8 mouse cellular contexts compared by ENCODE assay signal in genomic region chr11:108222616-108223015, GRCm38 (mm10).
DNase-seq lines count a peak whose midpoint lies in the region; ATAC-seq and TF ChIP-seq lines count a peak whose summit lies in the region.

No protein-coding gene starts in this region.

- TF ChIP-seq CTCF in stomach, postnatal 0 days (IDR thresholded peaks at IDR 0.05; ENCODE audit: low read depth): no peak

- H3K36me3 ChIP-seq in forebrain, embryonic 10.5 days (replicated peaks): no peaks in the 10 kb centered on the region
- H3K36me3 ChIP-seq in forebrain, embryonic 11.5 days (ENCODE audit: control insufficient read depth, insufficient read depth, low read length): no peaks in the 10 kb centered on the region
- no peaks in the 10 kb centered on the region for H3K36me3 ChIP-seq in stomach, embryonic 15.5 days
- no peaks in the 10 kb centered on the region for H3K36me3 ChIP-seq in stomach, postnatal 0 days (ENCODE audit: control insufficient read depth, insufficient read depth, low read length)
- H3K36me3 ChIP-seq in liver, embryonic 16.5 days (ENCODE audit: control insufficient read depth, insufficient read depth): no peaks in the 10 kb centered on the region
- no peaks in the 10 kb centered on the region for H3K36me3 ChIP-seq in splenic B cell, adult 2 months (ENCODE audit: control insufficient read depth, insufficient read depth, low read length, poor library complexity, severe bottlenecking)

- H3K9ac ChIP-seq in forebrain, embryonic 11.5 days (ENCODE audit: low read length): no peak overlapping the region
- no peak overlapping the region for H3K9ac ChIP-seq in stomach, embryonic 15.5 days
- H3K9ac ChIP-seq in stomach, postnatal 0 days (ENCODE audit: low read length): no peak overlapping the region
- no peak overlapping the region for H3K9ac ChIP-seq in liver, embryonic 16.5 days (ENCODE audit: low read depth, low read length)

- no peak overlapping the region for H3K4me3 ChIP-seq in forebrain, embryonic 10.5 days
- no peak overlapping the region for H3K4me3 ChIP-seq in forebrain, embryonic 11.5 days (ENCODE audit: low read depth, low read length)
- H3K4me3 ChIP-seq in stomach, embryonic 15.5 days (replicated peaks): no peak overlapping the region
- no peak overlapping the region for H3K4me3 ChIP-seq in stomach, postnatal 0 days (ENCODE audit: low read depth, low read length)
- H3K4me3 ChIP-seq in liver, embryonic 16.5 days (ENCODE audit: low read depth, low read length): no peak overlapping the region

- no peaks in the 10 kb centered on the region for H3K27me3 ChIP-seq in forebrain, embryonic 10.5 days (ENCODE audit: poor library complexity, severe bottlenecking)
- no peaks in the 10 kb centered on the region for H3K27me3 ChIP-seq in forebrain, embryonic 11.5 days (ENCODE audit: control insufficient read depth, insufficient read depth, low read length)
- no peaks in the 10 kb centered on the region for H3K27me3 ChIP-seq in stomach, embryonic 15.5 days (replicated peaks)
- H3K27me3 ChIP-seq in stomach, postnatal 0 days (ENCODE audit: control insufficient read depth, insufficient read depth, low read length): no peaks in the 10 kb centered on the region
- H3K27me3 ChIP-seq in liver, embryonic 16.5 days (ENCODE audit: control insufficient read depth, insufficient read depth, low read depth, low read length): no peaks in the 10 kb centered on the region
- H3K27me3 ChIP-seq in splenic B cell, adult 2 months (ENCODE audit: control insufficient read depth, insufficient read depth, low read length, poor library complexity, severe bottlenecking): no peaks in the 10 kb centered on the region

- H3K4me2 ChIP-seq in forebrain, embryonic 11.5 days (ENCODE audit: low read depth, low read length, severe bottlenecking): no peak overlapping the region
- H3K4me2 ChIP-seq in stomach, embryonic 15.5 days: no peak overlapping the region
- H3K4me2 ChIP-seq in stomach, postnatal 0 days (replicated peaks; ENCODE audit: low read depth): no peak overlapping the region
- peak overlapping the region; percentile 20; the same call in 1 of the 2 replicates for H3K4me2 ChIP-seq in liver, embryonic 16.5 days (ENCODE audit: low read depth, low read length)

- H3K9me3 ChIP-seq in forebrain, embryonic 10.5 days: no peaks in the 10 kb centered on the region
- H3K9me3 ChIP-seq in forebrain, embryonic 11.5 days (ENCODE audit: control insufficient read depth, low read length): no peaks in the 10 kb centered on the region
- no peaks in the 10 kb centered on the region for H3K9me3 ChIP-seq in stomach, embryonic 15.5 days
- H3K9me3 ChIP-seq in stomach, postnatal 0 days (ENCODE audit: control insufficient read depth, low read length): no peaks in the 10 kb centered on the region
- H3K9me3 ChIP-seq in liver, embryonic 16.5 days (replicated peaks; ENCODE audit: control insufficient read depth, low read length): no peaks in the 10 kb centered on the region

- peaks cover 27% of the 10 kb centered on the region for H3K4me1 ChIP-seq in forebrain, embryonic 10.5 days
- no peaks in the 10 kb centered on the region for H3K4me1 ChIP-seq in forebrain, embryonic 11.5 days (replicated peaks; ENCODE audit: control insufficient read depth, insufficient read depth, low read length)
- peaks cover 12% of the 10 kb centered on the region; the same call in 1 of the 2 replicates for H3K4me1 ChIP-seq in stomach, embryonic 15.5 days
- H3K4me1 ChIP-seq in stomach, postnatal 0 days (replicated peaks; ENCODE audit: control insufficient read depth, insufficient read depth): no peaks in the 10 kb centered on the region
- no peaks in the 10 kb centered on the region; the same call in none of the 2 replicates for H3K4me1 ChIP-seq in liver, embryonic 16.5 days (ENCODE audit: control insufficient read depth, low read depth, low read length)

- no peak for ATAC-seq in forebrain, embryonic 11.5 days (replicated peaks; ENCODE audit: low FRiP score)
- ATAC-seq in stomach, embryonic 15.5 days (ENCODE audit: insufficient read depth, low FRiP score, low read depth): no peak
- no peak for ATAC-seq in stomach, postnatal 0 days (ENCODE audit: low FRiP score, low TSS enrichment)
- peak; percentile 56 for ATAC-seq in liver, embryonic 16.5 days (ENCODE audit: low read depth)

- peak overlapping the region; percentile 3; the same call in 1 of the 2 replicates for H3K27ac ChIP-seq in forebrain, embryonic 10.5 days
- H3K27ac ChIP-seq in forebrain, embryonic 11.5 days (ENCODE audit: low read depth, low read length): no peak overlapping the region
- H3K27ac ChIP-seq in stomach, embryonic 15.5 days: peak overlapping the region; percentile 7; the same call in 1 of the 2 replicates
- no peak overlapping the region for H3K27ac ChIP-seq in stomach, postnatal 0 days (replicated peaks)
- peak overlapping the region; percentile 74 for H3K27ac ChIP-seq in liver, embryonic 16.5 days (ENCODE audit: low read length)

- 85% methylated on average over 8 of the region's 8 CpGs for WGBS in forebrain, embryonic 10.5 days
- WGBS in forebrain, embryonic 11.5 days: 81% methylated on average over 8 of the region's 8 CpGs
- 72% methylated on average over 8 of the region's 8 CpGs for WGBS in stomach, embryonic 15.5 days
- WGBS in stomach, postnatal 0 days: 67% methylated on average over 8 of the region's 8 CpGs
- 23% methylated on average over 8 of the region's 8 CpGs for WGBS in liver, embryonic 16.5 days (ENCODE audit: insufficient replicate concordance)

- no peak for TF ChIP-seq EP300 in stomach, postnatal 0 days (optimal IDR thresholded peaks at IDR 0.05)

- no peak for DNase-seq in forebrain, embryonic 10.5 days (ENCODE audit: extremely low spot score, low spot score)
- no peak for DNase-seq in forebrain, embryonic 11.5 days (ENCODE audit: low spot score)
- DNase-seq in stomach, postnatal 0 days (ENCODE audit: low spot score): no peak
- DNase-seq in splenic B cell, adult 2 months (ENCODE audit: low read depth, low spot score): peak; percentile 60
- no peak for DNase-seq in kidney, adult 11 months
- DNase-seq in embryo, embryonic 9.5 days (ENCODE audit: extremely low spot score): no peak

Comparison
In these comparisons a context has a peak if more than half of its experiments do, and no peak if none do; other contexts are left out.
1. H3K27ac ChIP-seq: peak in forebrain, embryonic 10.5 days (single experiment), stomach, embryonic 15.5 days (single experiment) and liver, embryonic 16.5 days (single experiment); none in forebrain, embryonic 11.5 days (single experiment) and stomach, postnatal 0 days (single experiment).